Mouse (Mus musculus) C2C12 (cell line): ENCODE measurements around the gene Emc1.

ENCODE experiments used
- CTCF ChIP-seq: IDR thresholded peaks from one replicate; pipeline ENCODE4 v1.5.1; 2011; ENCODE audit not compliant: control insufficient read depth, insufficient read depth, insufficient read length
- USF1 ChIP-seq: IDR thresholded peaks from one replicate; pipeline ENCODE4 v1.6.1; 2011; ENCODE audit warnings: low read depth, mild to moderate bottlenecking, control low read depth, moderate library complexity

DNA sequence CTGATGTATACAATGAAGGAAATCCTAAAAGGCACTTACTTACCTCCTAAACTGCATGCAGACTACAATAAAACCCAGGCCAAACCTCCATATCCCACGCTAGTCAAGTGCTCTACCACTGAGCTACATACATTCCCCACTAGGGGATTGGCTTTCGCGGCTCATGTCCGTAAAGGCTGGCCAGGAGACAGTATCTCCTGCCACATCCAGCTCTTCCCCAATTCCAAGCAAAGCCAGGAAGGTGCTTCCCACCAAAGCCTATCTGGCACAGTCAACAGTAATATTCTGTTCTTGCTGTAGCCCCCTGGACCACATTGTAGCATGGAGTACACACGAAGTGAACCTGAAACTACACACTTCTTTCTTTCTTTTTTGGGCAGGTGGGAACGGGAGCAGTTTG, 42.7 kb upstream of the Emc1 start:
- TF ChIP-seq CTCF (no peak), USF1 (no peak)
